Mouse (Mus musculus) 416B (cell line): ENCODE results near the gene Zfp384.

Experiments
- DNase-seq: peaks from one replicate; pipeline ENCODE4 v3.0.0; 2011; ENCODE audit warnings: low read depth

Gene Zfp384

GRCm38 (mm10) chr6:125009129-125009180 is at the start of gene Zfp384:
Gene Zfp384, plus strand, starts transcription at chr6:125009145.
- no peak for DNase-seq

- no peak for DNase-seq
Measured at GRCm38 (mm10) chr6:124959960-124960359, 49.0 kb upstream of the Zfp384 start.

GRCm38 (mm10) chr6:124961021-124961420 is 47.9 kb upstream of the Zfp384 start:
- no peak for DNase-seq

GRCm38 (mm10) chr6:124964638-124965037 is 44.3 kb upstream of the Zfp384 start:
- DNase-seq, result no peak

GRCm38 (mm10) chr6:124965088-124965719 is 43.7 kb upstream of the Zfp384 start, which contains the start of gene Cops7a:
Gene Cops7a, minus strand, starts transcription at chr6:124965538.
- DNase-seq, result peak; percentile 97

- DNase-seq, result no peak
Measured at GRCm38 (mm10) chr6:124965747-124966146, 43.2 kb upstream of the Zfp384 start.

GRCm38 (mm10) chr6:124966466-124967118 is 42.4 kb upstream of the Zfp384 start:
- peak; percentile 57 for DNase-seq

- peak; percentile 81 for DNase-seq
Measured at GRCm38 (mm10) chr6:124967766-124968165, 41.2 kb upstream of the Zfp384 start.

- DNase-seq, result no peak
Measured at GRCm38 (mm10) chr6:124992241-124992640, 16.7 kb upstream of the Zfp384 start.

- DNase-seq, result no peak
Measured at GRCm38 (mm10) chr6:124993365-124993764, 15.6 kb upstream of the Zfp384 start.

GRCm38 (mm10) chr6:124993876-124994275 is 15.1 kb upstream of the Zfp384 start:
- DNase-seq, result no peak

- DNase-seq, result no peak
Measured at GRCm38 (mm10) chr6:124995246-124995645, 13.7 kb upstream of the Zfp384 start.

- DNase-seq, result no peak
Measured at GRCm38 (mm10) chr6:124995831-124996403, 13.0 kb upstream of the Zfp384 start.

GRCm38 (mm10) chr6:124996551-124997501 is 12.1 kb upstream of the Zfp384 start, which contains the start of gene Pianp:
Gene Pianp, plus strand, starts transcription at chr6:124996694.
- no peak for DNase-seq

- no peak for DNase-seq
Measured at GRCm38 (mm10) chr6:124998066-124998465, 10.9 kb upstream of the Zfp384 start.

- no peak for DNase-seq
Measured at GRCm38 (mm10) chr6:124999091-124999490, 9.9 kb upstream of the Zfp384 start.

- no peak for DNase-seq
Measured at GRCm38 (mm10) chr6:124999546-124999945, 9.4 kb upstream of the Zfp384 start.

- no peak for DNase-seq
Measured at GRCm38 (mm10) chr6:125003706-125004105, 5.2 kb upstream of the Zfp384 start.

- DNase-seq, result no peak
Measured at GRCm38 (mm10) chr6:125005086-125005485, 3.9 kb upstream of the Zfp384 start.

- DNase-seq, result peak; percentile 24
Measured at GRCm38 (mm10) chr6:125008060-125008459, 885 bp upstream of the Zfp384 start.

- peak; percentile 100 for DNase-seq
Measured at GRCm38 (mm10) chr6:125008586-125009128, 288 bp upstream of the Zfp384 start.
